Mouse (Mus musculus) ES-Bruce4 (cell line): ENCODE measurements at regions not wholly inside any gene's neighbourhood (a gene's known extent, or its start where the extent isn't known, plus 50 kb on each side); places are given as distances from the start of the nearest gene placed in this dataset.

Experiments
- H3K27ac ChIP-seq: 2 replicates; pipeline ENCODE4 v1.5.1; 2012; ENCODE audit warnings: low read length, inconsistent platforms; ENCODE audit not compliant: insufficient read depth
- H3K27me3 ChIP-seq: 2 replicates; pipeline ENCODE4 v1.6.1; 2012; ENCODE audit warnings: mild to moderate bottlenecking, low read length, inconsistent platforms; ENCODE audit not compliant: control insufficient read depth, poor library complexity, insufficient read depth, severe bottlenecking
- H3K36me3 ChIP-seq: 2 replicates; pipeline ENCODE4 v1.6.1; 2012; ENCODE audit warnings: inconsistent platforms, mild to moderate bottlenecking, low read length, moderate library complexity; ENCODE audit not compliant: control insufficient read depth, poor library complexity, insufficient read depth, severe bottlenecking
- H3K4me1 ChIP-seq: one replicate; pipeline ENCODE4 v1.8.1; 2011; ENCODE audit warnings: low read length; ENCODE audit not compliant: control insufficient read depth, insufficient read depth
- H3K4me3 ChIP-seq: 2 replicates; pipeline ENCODE4 v1.5.1; 2011; ENCODE audit warnings: low read depth, mild to moderate bottlenecking, low read length
- H3K9ac ChIP-seq: 2 replicates; pipeline ENCODE4 v1.6.1; 2012; ENCODE audit warnings: low read depth, mild to moderate bottlenecking, inconsistent platforms; ENCODE audit not compliant: poor library complexity, severe bottlenecking
- H3K9me3 ChIP-seq: replicated peaks from 2 replicates; pipeline ENCODE4 v1.6.1; 2012; ENCODE audit warnings: mild to moderate bottlenecking, low read length, inconsistent platforms; ENCODE audit not compliant: control insufficient read depth, poor library complexity, insufficient read depth, severe bottlenecking
- CTCF ChIP-seq: IDR thresholded peaks from one replicate; pipeline ENCODE4 v1.8.1; 2011; ENCODE audit warnings: low read depth, low read length
- EP300 ChIP-seq: IDR thresholded peaks from 2 replicates; pipeline ENCODE4 v1.6.1; 2011; ENCODE audit warnings: low read depth, low read length; ENCODE audit not compliant: insufficient read depth
- POLR2A ChIP-seq: IDR thresholded peaks from one replicate; pipeline ENCODE4 v1.8.1; 2011; ENCODE audit warnings: low read length; ENCODE audit not compliant: insufficient read depth

GRCm38 (mm10) chr2:74084971-74085370, 173.8 kb upstream of the Atp5g3 start:
- Histone ChIP-seq H3K27ac (no peak overlapping the region), H3K36me3 (no peaks in the 10 kb centered on the region), H3K9ac (no peak overlapping the region), H3K4me3 (no peak overlapping the region), H3K9me3 (no peaks in the 10 kb centered on the region), H3K27me3 (no peaks in the 10 kb centered on the region), H3K4me1 (no peaks in the 10 kb centered on the region)
- TF ChIP-seq CTCF (no peak), EP300 (no peak), POLR2A (no peak)

- H3K9ac ChIP-seq, result no peak overlapping the region
- no peaks in the 10 kb centered on the region for H3K36me3 ChIP-seq
- H3K4me3 ChIP-seq, result no peak overlapping the region
- H3K27me3 ChIP-seq, result no peaks in the 10 kb centered on the region
- TF ChIP-seq POLR2A (no peak), EP300 (no peak), CTCF (no peak)
- no peaks in the 10 kb centered on the region for H3K9me3 ChIP-seq
- H3K4me1 ChIP-seq, result no peaks in the 10 kb centered on the region
- H3K27ac ChIP-seq, result no peak overlapping the region
Observed at GRCm38 (mm10) chr2:74076774-74077173, 165.6 kb upstream of the Atp5g3 start.

GRCm38 (mm10) chr2:74075566-74075965, 164.4 kb upstream of the Atp5g3 start:
- no peak overlapping the region for H3K4me3 ChIP-seq
- TF ChIP-seq EP300 (no peak), CTCF (no peak), POLR2A (no peak)
- no peaks in the 10 kb centered on the region for H3K9me3 ChIP-seq
- H3K27me3 ChIP-seq, result no peaks in the 10 kb centered on the region
- H3K36me3 ChIP-seq, result no peaks in the 10 kb centered on the region
- no peak overlapping the region for H3K27ac ChIP-seq
- H3K4me1 ChIP-seq, result no peaks in the 10 kb centered on the region
- H3K9ac ChIP-seq, result no peak overlapping the region

GRCm38 (mm10) chr2:74073396-74073795, 162.3 kb upstream of the Atp5g3 start:
- H3K9me3 ChIP-seq, result no peaks in the 10 kb centered on the region
- H3K36me3 ChIP-seq, result no peaks in the 10 kb centered on the region
- H3K27me3 ChIP-seq, result no peaks in the 10 kb centered on the region
- H3K4me3 ChIP-seq, result no peak overlapping the region
- TF ChIP-seq CTCF (no peak), EP300 (no peak), POLR2A (no peak)
- no peak overlapping the region for H3K27ac ChIP-seq
- H3K4me1 ChIP-seq, result no peaks in the 10 kb centered on the region
- H3K9ac ChIP-seq, result no peak overlapping the region

GRCm38 (mm10) chr2:74066652-74067051, 155.5 kb upstream of the Atp5g3 start:
- no peaks in the 10 kb centered on the region for H3K36me3 ChIP-seq
- H3K4me1 ChIP-seq, result no peaks in the 10 kb centered on the region
- no peak overlapping the region for H3K4me3 ChIP-seq
- H3K9me3 ChIP-seq, result no peaks in the 10 kb centered on the region
- no peak overlapping the region for H3K9ac ChIP-seq
- no peak overlapping the region for H3K27ac ChIP-seq
- H3K27me3 ChIP-seq, result no peaks in the 10 kb centered on the region
- no peak for TF ChIP-seq EP300
- peak; percentile 41 for TF ChIP-seq CTCF
- TF ChIP-seq POLR2A, result no peak

GRCm38 (mm10) chr2:74064369-74064768, 153.2 kb upstream of the Atp5g3 start:
- Histone ChIP-seq H3K4me1 (no peaks in the 10 kb centered on the region), H3K27ac (no peak overlapping the region), H3K36me3 (no peaks in the 10 kb centered on the region), H3K9me3 (no peaks in the 10 kb centered on the region), H3K9ac (no peak overlapping the region), H3K4me3 (no peak overlapping the region), H3K27me3 (no peaks in the 10 kb centered on the region)
- TF ChIP-seq EP300 (no peak), POLR2A (no peak), CTCF (no peak)
